Mouse (Mus musculus) right cerebral cortex, adult 2 months (tissue): ENCODE measurements around the gene Larp6.

Source experiments
- DNase-seq, 2 experiments: peaks; one replicate each; pipeline ENCODE4 v3.0.0; 2021 to 2022; ENCODE audit warnings: low spot score in 2 of 2

The Larp6 gene

GRCm38 (mm10) chr9:60714191-60714590, 1.4 kb downstream of the Larp6 start:
- DNase-seq = peak; percentile 13 to 41

GRCm38 (mm10) chr9:60715271-60715670, 2.5 kb downstream of the Larp6 start:
- DNase-seq = peak; percentile 59 to 70

- DNase-seq = no peak
Observed at GRCm38 (mm10) chr9:60715828-60716227, 3.0 kb downstream of the Larp6 start.

GRCm38 (mm10) chr9:60718284-60718683, 5.5 kb downstream of the Larp6 start:
- DNase-seq = peak; percentile 57 to 62

- peak; percentile 35 to 39 for DNase-seq
Observed at GRCm38 (mm10) chr9:60719687-60720086, 6.9 kb downstream of the Larp6 start.

GRCm38 (mm10) chr9:60724968-60725367, 12.2 kb downstream of the Larp6 start:
- DNase-seq = no peak

- peak; percentile 35 to 45 for DNase-seq
Observed at GRCm38 (mm10) chr9:60734321-60734720, 21.5 kb downstream of the Larp6 start.

- no peak for DNase-seq
Observed at GRCm38 (mm10) chr9:60739126-60739525, 26.3 kb downstream of the Larp6 start.

GRCm38 (mm10) chr9:60741436-60741835, 28.6 kb downstream of the Larp6 start:
- no peak for DNase-seq

GRCm38 (mm10) chr9:60742516-60742915, 29.7 kb downstream of the Larp6 start:
- DNase-seq = peak; percentile 16 to 38

- DNase-seq = peak; percentile 67
Observed at GRCm38 (mm10) chr9:60743180-60743900, 30.6 kb downstream of the Larp6 start.

GRCm38 (mm10) chr9:60744171-60744969, 31.6 kb downstream of the Larp6 start:
- peak; percentile 62 to 71 for DNase-seq

- no peak for DNase-seq
Observed at GRCm38 (mm10) chr9:60744971-60745370, 32.2 kb downstream of the Larp6 start.

- DNase-seq = no peak
Observed at GRCm38 (mm10) chr9:60746561-60746960, 33.8 kb downstream of the Larp6 start.

- DNase-seq = no peak
Observed at GRCm38 (mm10) chr9:60747672-60748071, 34.9 kb downstream of the Larp6 start.

GRCm38 (mm10) chr9:60748191-60748590, 35.4 kb downstream of the Larp6 start:
- DNase-seq = no peak

GRCm38 (mm10) chr9:60749105-60749504, 36.3 kb downstream of the Larp6 start:
- no peak for DNase-seq

GRCm38 (mm10) chr9:60751098-60751497, 38.3 kb downstream of the Larp6 start:
- no peak for DNase-seq

- DNase-seq = no peak
Observed at GRCm38 (mm10) chr9:60751971-60752370, 39.2 kb downstream of the Larp6 start.

- DNase-seq = no peak
Observed at GRCm38 (mm10) chr9:60752636-60753035, 39.8 kb downstream of the Larp6 start.

GRCm38 (mm10) chr9:60756258-60756657, 43.5 kb downstream of the Larp6 start:
- peak; percentile 73 to 76 for DNase-seq

- DNase-seq = no peak
Observed at GRCm38 (mm10) chr9:60756866-60757740, 44.3 kb downstream of the Larp6 start.
